Mouse (Mus musculus): ENCODE results near the gene Aak1. TPM values are rescaled to one million over a fixed set of nuclear protein-coding genes. Genes with fewer than 3 reads are reported as not detected.

Gene Aak1
- polyA plus RNA-seq, 1 experiment from 2014 or later = 51.8 TPM

- Histone ChIP-seq H3K27ac (no peak overlapping the region), H3K4me3 (peak overlapping the region; percentile 15), H3K36me3 (replicated peaks) (no peaks in the 10 kb centered on the region), H3K9ac (peak overlapping the region; percentile 19; the same call in 1 of the 2 replicates), H3K4me1 (peaks cover 8% of the 10 kb centered on the region; the same call in 1 of the 2 replicates), H3K27me3 (replicated peaks) (no peaks in the 10 kb centered on the region), H3K4me2 (peak overlapping the region; percentile 48), H3K9me3 (no peaks in the 10 kb centered on the region)
- peak; percentile 54; the same call in 1 of the 2 replicates for ATAC-seq (replicated peaks)
- 3% methylated on average over 19 of the region's 19 CpGs for WGBS
Observed at GRCm38 (mm10) chr6:86822285-86823050, 26.8 kb upstream of the Aak1 start.

- Histone ChIP-seq H3K9ac (no peak overlapping the region), H3K27me3 (replicated peaks) (no peaks in the 10 kb centered on the region), H3K27ac (no peak overlapping the region), H3K9me3 (no peaks in the 10 kb centered on the region), H3K4me1 (peaks cover 8% of the 10 kb centered on the region; the same call in 1 of the 2 replicates), H3K4me2 (peak overlapping the region; percentile 48), H3K36me3 (replicated peaks) (no peaks in the 10 kb centered on the region), H3K4me3 (peak overlapping the region; percentile 15; the same call in 1 of the 2 replicates)
- ATAC-seq (replicated peaks) = no peak
- WGBS = 23% methylated on average over 9 of the region's 9 CpGs
Observed at GRCm38 (mm10) chr6:86823051-86823431, 26.3 kb upstream of the Aak1 start.

GRCm38 (mm10) chr6:86823824-86824223 is 25.5 kb upstream of the Aak1 start:
- Histone ChIP-seq H3K4me2 (no peak overlapping the region), H3K9ac (no peak overlapping the region), H3K27me3 (replicated peaks) (no peaks in the 10 kb centered on the region), H3K9me3 (no peaks in the 10 kb centered on the region), H3K4me1 (peaks cover 8% of the 10 kb centered on the region; the same call in 1 of the 2 replicates), H3K4me3 (no peak overlapping the region), H3K36me3 (replicated peaks) (no peaks in the 10 kb centered on the region), H3K27ac (no peak overlapping the region)
- 47% methylated on average over 10 of the region's 10 CpGs for WGBS
- ATAC-seq (replicated peaks) = no peak

GRCm38 (mm10) chr6:86824401-86824800 is 24.9 kb upstream of the Aak1 start:
- ATAC-seq (replicated peaks) = no peak
- WGBS = 92% methylated on average over 7 of the region's 7 CpGs
- Histone ChIP-seq H3K9ac (no peak overlapping the region), H3K36me3 (replicated peaks) (no peaks in the 10 kb centered on the region), H3K9me3 (no peaks in the 10 kb centered on the region), H3K4me3 (no peak overlapping the region), H3K4me1 (peaks cover 8% of the 10 kb centered on the region; the same call in 1 of the 2 replicates), H3K27me3 (replicated peaks) (no peaks in the 10 kb centered on the region), H3K4me2 (no peak overlapping the region), H3K27ac (no peak overlapping the region)

- no peak overlapping the region for H3K4me2 ChIP-seq
- no peaks in the 10 kb centered on the region for H3K27me3 ChIP-seq (replicated peaks)
- H3K27ac ChIP-seq = no peak overlapping the region
- ATAC-seq (replicated peaks) = no peak
- H3K4me1 ChIP-seq = peaks cover 4% of the 10 kb centered on the region; the same call in 1 of the 2 replicates
- no peaks in the 10 kb centered on the region for H3K36me3 ChIP-seq (replicated peaks)
- 86% methylated on average over 2 of the region's 2 CpGs for WGBS
- H3K9ac ChIP-seq = no peak overlapping the region
- H3K9me3 ChIP-seq = no peaks in the 10 kb centered on the region
- H3K4me3 ChIP-seq = no peak overlapping the region
Observed at GRCm38 (mm10) chr6:86827432-86827831, 21.9 kb upstream of the Aak1 start.

GRCm38 (mm10) chr6:86829768-86830167 is 19.5 kb upstream of the Aak1 start:
- Histone ChIP-seq H3K4me3 (no peak overlapping the region), H3K4me1 (no peaks in the 10 kb centered on the region), H3K27ac (no peak overlapping the region), H3K9ac (no peak overlapping the region), H3K9me3 (no peaks in the 10 kb centered on the region), H3K27me3 (replicated peaks) (no peaks in the 10 kb centered on the region), H3K36me3 (replicated peaks) (no peaks in the 10 kb centered on the region), H3K4me2 (no peak overlapping the region)
- ATAC-seq (replicated peaks) = no peak
- WGBS = 86% methylated on average over 6 of the region's 6 CpGs

- H3K4me1 ChIP-seq = no peaks in the 10 kb centered on the region
- WGBS = 78% methylated on average over 10 of the region's 10 CpGs
- H3K9ac ChIP-seq = no peak overlapping the region
- H3K9me3 ChIP-seq = no peaks in the 10 kb centered on the region
- H3K4me3 ChIP-seq = no peak overlapping the region
- no peak overlapping the region for H3K27ac ChIP-seq
- ATAC-seq (replicated peaks) = no peak
- H3K27me3 ChIP-seq (replicated peaks) = no peaks in the 10 kb centered on the region
- H3K4me2 ChIP-seq = no peak overlapping the region
- H3K36me3 ChIP-seq (replicated peaks) = no peaks in the 10 kb centered on the region
Observed at GRCm38 (mm10) chr6:86830738-86831500, 18.4 kb upstream of the Aak1 start.

- Histone ChIP-seq H3K4me1 (no peaks in the 10 kb centered on the region), H3K4me2 (no peak overlapping the region), H3K4me3 (no peak overlapping the region), H3K27ac (no peak overlapping the region), H3K27me3 (replicated peaks) (no peaks in the 10 kb centered on the region), H3K9me3 (no peaks in the 10 kb centered on the region), H3K9ac (no peak overlapping the region), H3K36me3 (replicated peaks) (no peaks in the 10 kb centered on the region)
- 83% methylated on average over 13 of the region's 13 CpGs for WGBS
- no peak for ATAC-seq (replicated peaks)
Observed at GRCm38 (mm10) chr6:86832802-86833502, 16.4 kb upstream of the Aak1 start.

GRCm38 (mm10) chr6:86839089-86839488 is 10.2 kb upstream of the Aak1 start:
- ATAC-seq (replicated peaks) = no peak
- Histone ChIP-seq H3K9ac (no peak overlapping the region), H3K36me3 (replicated peaks) (no peaks in the 10 kb centered on the region), H3K9me3 (no peaks in the 10 kb centered on the region), H3K4me1 (no peaks in the 10 kb centered on the region), H3K27me3 (replicated peaks) (no peaks in the 10 kb centered on the region), H3K27ac (no peak overlapping the region), H3K4me3 (no peak overlapping the region), H3K4me2 (no peak overlapping the region)
- WGBS = 66% methylated on average over 2 of the region's 2 CpGs

GRCm38 (mm10) chr6:86841949-86842348 is 7.4 kb upstream of the Aak1 start:
- ATAC-seq (replicated peaks) = no peak
- H3K27me3 ChIP-seq (replicated peaks) = no peaks in the 10 kb centered on the region

GRCm38 (mm10) chr6:86843636-86844035 is 5.7 kb upstream of the Aak1 start:
- Histone ChIP-seq H3K9ac (no peak overlapping the region), H3K4me3 (no peak overlapping the region), H3K27me3 (replicated peaks) (no peaks in the 10 kb centered on the region), H3K9me3 (no peaks in the 10 kb centered on the region), H3K36me3 (replicated peaks) (no peaks in the 10 kb centered on the region), H3K27ac (no peak overlapping the region), H3K4me2 (no peak overlapping the region), H3K4me1 (peaks cover 11% of the 10 kb centered on the region)
- no peak for ATAC-seq (replicated peaks)
- WGBS = 87% methylated on average over 3 of the region's 3 CpGs

More at GRCm38 (mm10) chr6:86841949-86842348, 7.4 kb upstream of the Aak1 start:
- no peak overlapping the region for H3K4me2 ChIP-seq
- H3K9me3 ChIP-seq = no peaks in the 10 kb centered on the region
- no peak overlapping the region for H3K9ac ChIP-seq
- H3K27ac ChIP-seq = no peak overlapping the region
- no peak overlapping the region for H3K4me3 ChIP-seq
- H3K4me1 ChIP-seq = no peaks in the 10 kb centered on the region
- 62% methylated on average over 3 of the region's 3 CpGs for WGBS
- no peaks in the 10 kb centered on the region for H3K36me3 ChIP-seq (replicated peaks)

- no peaks in the 10 kb centered on the region for H3K9me3 ChIP-seq
- no peak overlapping the region for H3K4me2 ChIP-seq
- H3K36me3 ChIP-seq (replicated peaks) = no peaks in the 10 kb centered on the region
- H3K4me3 ChIP-seq = no peak overlapping the region
- H3K4me1 ChIP-seq = peaks cover 24% of the 10 kb centered on the region
- no peak overlapping the region for H3K27ac ChIP-seq
- no peak for ATAC-seq (replicated peaks)
- 93% methylated on average over 4 of the region's 4 CpGs for WGBS
- H3K9ac ChIP-seq = no peak overlapping the region
- H3K27me3 ChIP-seq (replicated peaks) = no peaks in the 10 kb centered on the region
Observed at GRCm38 (mm10) chr6:86846467-86846866, 2.9 kb upstream of the Aak1 start.

Data from midbrain, embryonic 15.5 days (tissue).